Mouse (Mus musculus) cerebral cortex, adult 2 months (tissue): ENCODE results near the gene Cct5.

ENCODE experiments used
- WGBS: fragments of 180-500 bp; shearing (Covaris S2); methylation state at CpG from one replicate; pipeline ENCODE4 v1.1.7; 2018; 5-methylcytosine and 5-hydroxymethylcytosine counted together

The Cct5 gene

DNA sequence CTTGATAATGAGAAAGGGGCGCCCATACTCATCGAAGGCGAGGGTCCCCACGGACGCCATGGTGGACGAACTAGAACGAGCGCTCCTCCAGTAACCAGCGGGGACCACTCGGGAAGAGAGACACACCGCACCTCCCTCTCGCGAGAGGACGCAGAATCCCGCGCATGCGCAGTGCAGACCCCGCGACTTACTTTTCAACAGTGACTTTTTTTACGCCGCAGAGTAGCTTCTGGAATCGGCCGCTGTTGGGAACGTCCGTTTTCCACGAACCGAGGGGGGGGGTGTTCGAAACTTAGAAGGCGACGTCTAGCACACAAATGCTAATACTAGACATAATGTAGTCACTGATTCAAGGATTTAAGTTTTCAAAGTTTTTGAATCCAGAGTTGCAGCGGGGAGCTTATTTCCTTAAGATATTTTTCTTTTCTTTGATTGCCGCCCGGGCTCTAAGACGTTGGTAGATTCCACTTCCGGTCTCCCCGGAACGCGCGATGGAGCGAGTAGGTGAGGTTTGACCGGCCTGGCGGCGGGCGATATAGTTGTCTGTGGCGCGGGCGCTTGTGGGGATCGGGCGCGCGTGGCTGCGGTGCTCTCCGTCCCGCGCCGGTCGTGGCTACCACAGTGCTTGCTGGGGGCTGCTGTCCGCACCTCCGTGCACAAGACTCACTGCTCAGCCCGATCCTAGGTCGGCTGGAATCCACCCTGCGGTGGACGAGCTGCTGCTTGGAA is at the start of gene Cct5, which contains the start of gene Fam173b:
Gene Cct5, minus strand, starts transcription at position 159 of the 729 bp plus-strand sequence.
Gene Fam173b, plus strand, starts transcription at position 207 of the 729 bp plus-strand sequence.
- WGBS: under 1% methylated on average over 63 of the region's 63 CpGs

- WGBS: 97% methylated on average over 7 of the region's 7 CpGs
Measured at GRCm38 (mm10) chr15:31650821-31651220, 49.2 kb upstream of the Cct5 start.

DNA sequence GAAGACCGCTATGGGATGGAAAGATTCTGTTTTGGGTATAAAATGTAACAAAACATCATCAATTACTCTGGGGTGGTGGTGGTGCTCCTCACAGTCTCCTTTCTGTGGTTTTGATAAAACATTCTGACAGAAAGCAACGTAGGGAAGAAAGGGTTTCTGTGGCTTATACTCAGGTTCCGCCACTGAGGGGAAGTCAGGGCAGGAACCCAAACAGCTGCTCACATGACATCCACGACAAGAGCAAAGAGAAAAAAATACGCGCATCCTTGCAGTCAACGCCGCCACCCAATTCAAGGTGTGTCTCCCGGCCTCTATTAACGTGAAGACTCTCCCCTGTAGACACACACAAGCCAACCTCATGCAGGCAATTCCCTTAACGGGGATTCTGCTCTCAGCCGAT is 48.1 kb upstream of the Cct5 start:
- 95% methylated on average over 12 of the region's 12 CpGs for WGBS

DNA sequence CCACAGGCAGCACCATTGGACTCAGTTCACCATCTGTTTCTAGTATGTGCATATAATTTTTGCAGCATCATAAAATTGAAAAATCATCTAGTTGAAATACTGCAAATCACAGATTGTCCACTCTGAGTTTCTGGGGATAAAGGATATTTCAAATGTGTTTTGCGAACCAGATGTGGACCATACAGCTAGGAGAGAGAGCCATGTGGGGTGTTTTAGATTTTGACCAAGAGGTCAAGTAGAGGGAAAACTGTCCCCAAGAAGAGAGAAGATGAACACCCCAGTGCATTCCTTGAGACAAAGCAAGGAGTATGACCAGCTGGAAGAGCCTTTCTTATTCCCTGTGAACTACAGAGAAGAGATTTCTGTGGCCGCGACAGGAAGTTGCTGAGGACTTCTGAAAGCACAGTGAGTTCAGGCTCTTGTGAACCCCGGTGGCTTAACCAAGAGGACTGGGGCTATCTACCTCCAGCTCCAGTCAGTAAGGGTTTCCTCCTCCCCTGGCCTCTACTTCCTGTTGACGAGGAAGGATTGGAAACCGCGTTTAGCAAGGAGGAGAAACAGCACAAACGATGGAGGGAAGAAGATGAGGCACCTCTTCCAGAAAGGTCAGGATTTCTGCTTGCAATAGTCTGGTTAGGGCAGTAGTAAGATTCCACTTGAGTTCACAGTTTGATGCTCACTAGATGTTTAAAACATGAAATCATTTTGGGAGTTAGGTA is 46.4 kb upstream of the Cct5 start:
- WGBS: 81% methylated on average over 8 of the region's 8 CpGs

DNA sequence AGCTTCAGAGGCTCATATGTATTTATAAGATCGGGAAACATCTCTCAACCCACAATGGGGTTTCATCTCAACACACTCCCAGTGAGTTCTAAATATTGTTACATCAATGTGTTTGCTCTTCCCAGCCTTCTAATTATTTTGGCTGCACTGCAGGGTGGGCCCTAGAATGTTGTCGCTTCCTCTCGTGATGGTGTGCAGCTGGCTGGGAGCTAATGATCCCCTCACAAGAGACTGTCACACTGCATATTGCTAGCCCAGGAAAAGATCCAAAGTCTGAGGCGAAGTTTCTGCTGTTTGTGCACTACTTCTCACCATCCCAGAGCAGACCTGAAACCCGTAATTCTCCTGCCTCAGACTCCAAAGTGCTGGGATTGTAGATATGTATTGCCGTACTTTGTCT is 45.6 kb upstream of the Cct5 start:
- WGBS: 84% methylated on average over 6 of the region's 6 CpGs

DNA sequence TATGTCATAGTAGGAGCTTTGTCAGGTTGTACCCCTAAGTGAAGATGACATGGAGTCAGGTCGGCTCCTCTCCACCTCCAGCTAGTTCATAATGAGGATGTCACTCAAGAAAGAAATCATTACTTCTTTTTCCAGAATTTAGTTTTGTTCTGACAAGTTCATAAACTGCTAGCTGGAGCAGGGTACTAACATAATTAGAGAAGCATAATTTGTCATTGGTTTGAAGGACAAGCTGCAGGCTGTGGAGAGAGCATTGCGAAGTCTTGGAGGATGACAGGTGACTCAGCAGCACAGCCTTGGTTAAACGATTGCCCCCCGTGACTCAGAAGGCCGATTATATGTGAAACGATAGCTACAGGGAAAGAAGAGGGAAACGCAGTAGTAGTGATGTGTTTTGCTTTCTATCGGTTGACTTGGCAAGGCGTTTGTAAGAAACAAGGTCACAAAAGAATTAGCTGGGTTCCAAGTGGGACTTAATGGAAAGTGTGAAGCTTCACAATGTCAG is 34.5 kb upstream of the Cct5 start:
- WGBS: 82% methylated on average over 9 of the region's 9 CpGs

- 52% methylated on average over 6 of the region's 6 CpGs for WGBS
Measured at GRCm38 (mm10) chr15:31634582-31634981, 33.0 kb upstream of the Cct5 start.

DNA sequence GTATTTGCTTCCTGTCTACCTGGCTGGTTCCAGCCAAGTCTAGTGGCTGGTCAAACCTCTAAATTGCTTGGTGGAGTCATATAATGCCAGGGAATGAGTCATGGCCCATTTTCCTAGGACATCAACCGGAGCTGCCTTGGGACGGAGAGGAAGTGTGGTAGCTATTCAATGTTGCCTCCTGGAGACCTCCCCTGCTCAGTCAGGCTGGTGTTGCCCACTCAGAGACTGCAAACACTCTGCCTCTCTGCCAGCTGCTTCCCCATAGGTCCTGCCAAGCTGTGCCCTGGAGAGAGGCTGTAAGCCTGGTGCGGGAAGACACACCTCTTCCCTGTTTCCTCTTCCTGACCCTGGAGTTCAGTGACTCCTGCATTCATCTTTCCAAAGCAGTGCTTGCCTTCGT is 30.9 kb upstream of the Cct5 start:
- WGBS: 68% methylated on average over 4 of the region's 4 CpGs

- WGBS: 83% methylated on average over 12 of the region's 12 CpGs
Measured at GRCm38 (mm10) chr15:31631396-31631858, 29.8 kb upstream of the Cct5 start.

GRCm38 (mm10) chr15:31629556-31629955 is 28.0 kb upstream of the Cct5 start:
- 91% methylated on average over 3 of the region's 3 CpGs for WGBS

GRCm38 (mm10) chr15:31628180-31628579 is 26.6 kb upstream of the Cct5 start:
- WGBS: 65% methylated on average over 10 of the region's 10 CpGs

- WGBS: 40% methylated on average over 12 of the region's 12 CpGs
Measured at GRCm38 (mm10) chr15:31627277-31628154, 25.9 kb upstream of the Cct5 start.

- WGBS: 94% methylated on average over 8 of the region's 8 CpGs
Measured at GRCm38 (mm10) chr15:31619521-31619920, 17.9 kb upstream of the Cct5 start.

- WGBS: 98% methylated on average over 9 of the region's 9 CpGs
Measured at GRCm38 (mm10) chr15:31617261-31617660, 15.7 kb upstream of the Cct5 start.

GRCm38 (mm10) chr15:31614666-31615065 is 13.1 kb upstream of the Cct5 start:
- WGBS: 87% methylated on average over 2 of the region's 2 CpGs

DNA sequence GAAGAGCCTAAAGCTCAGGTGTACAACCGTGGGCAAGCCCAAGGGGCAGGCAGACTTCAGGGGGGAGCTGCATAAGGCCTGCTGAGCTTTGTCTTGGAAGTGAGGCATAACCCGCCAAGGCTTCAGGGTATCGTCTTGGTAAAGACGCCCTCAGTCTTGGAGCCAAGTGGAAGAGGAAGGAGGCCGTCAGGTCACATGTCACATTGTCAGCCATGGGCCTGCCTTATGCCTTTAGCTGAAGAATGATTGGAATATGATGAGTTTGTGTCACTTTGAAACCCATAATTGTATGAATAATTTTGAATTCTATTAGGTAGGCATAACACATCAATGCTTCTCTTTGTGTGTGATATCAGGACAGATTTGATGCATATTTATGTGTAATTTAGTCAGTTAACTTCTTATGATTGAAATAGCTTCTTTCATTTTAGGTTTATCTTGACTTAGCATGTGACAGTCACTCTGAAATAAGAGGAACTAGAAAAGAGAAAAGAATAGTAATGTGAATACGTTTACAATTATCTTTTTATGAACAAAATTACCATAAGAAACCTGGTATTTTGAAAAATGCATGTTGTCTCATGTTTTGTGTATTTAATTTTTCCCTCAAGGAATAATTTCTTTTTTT is 12.3 kb upstream of the Cct5 start:
- WGBS: 88% methylated on average over 6 of the region's 6 CpGs

GRCm38 (mm10) chr15:31611976-31612375 is 10.4 kb upstream of the Cct5 start:
- WGBS: 93% methylated on average over 4 of the region's 4 CpGs

DNA sequence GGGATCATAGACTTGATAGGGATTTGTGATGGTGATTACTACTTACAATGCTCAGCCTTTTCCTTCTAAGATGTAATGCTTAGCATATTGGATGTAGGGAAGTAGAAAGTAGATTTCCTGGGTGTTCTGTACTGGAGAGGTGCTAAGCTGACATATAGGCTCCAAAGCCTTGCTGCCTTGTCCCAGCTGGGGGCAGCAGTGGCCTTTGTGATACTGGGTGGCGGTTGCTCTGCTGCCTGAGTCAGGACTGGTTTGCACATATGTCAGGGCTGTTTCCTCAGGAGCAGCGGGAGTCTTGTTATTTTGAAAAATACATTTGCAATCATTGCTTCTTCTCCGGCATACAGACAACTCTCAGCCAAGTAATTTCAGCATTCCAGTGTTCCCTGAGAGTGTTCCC is 9.4 kb upstream of the Cct5 start:
- WGBS: 79% methylated on average over 3 of the region's 3 CpGs

- whole genome bisulfite sequencing: 78% methylated on average over 6 of the region's 6 CpGs
Measured at GRCm38 (mm10) chr15:31606821-31607220, 5.2 kb upstream of the Cct5 start.

- WGBS: 81% methylated on average over 13 of the region's 13 CpGs
Measured at GRCm38 (mm10) chr15:31603113-31603512, 1.5 kb upstream of the Cct5 start.

DNA sequence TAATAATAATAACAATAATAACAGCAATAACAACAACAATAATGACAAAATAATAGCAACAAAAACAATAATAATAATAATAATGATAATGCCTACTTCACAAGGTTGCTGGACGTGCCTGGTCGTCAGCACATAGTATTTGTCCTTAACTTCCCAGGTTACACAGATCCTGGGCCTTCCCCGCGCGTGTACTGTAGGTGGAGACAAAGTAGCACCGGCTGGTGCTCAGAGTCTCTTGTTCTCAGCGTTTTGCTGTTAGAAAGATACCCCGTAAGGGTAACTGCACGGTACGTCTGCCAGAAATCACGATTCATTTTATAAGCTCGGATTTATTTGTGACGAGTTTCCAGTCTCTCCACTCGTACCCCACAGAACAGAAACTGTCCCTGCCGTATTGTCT is 822 bp upstream of the Cct5 start:
- WGBS: under 1% methylated on average over 15 of the region's 15 CpGs
